Mouse (Mus musculus) liver, adult 2 months (tissue): Measurements from ENCODE around the gene Hoxb4. TPM values are rescaled to one million over a fixed set of nuclear protein-coding genes. Genes with fewer than 3 reads are reported as not detected.

ENCODE experiments used
- DNase-seq: peaks from one replicate; pipeline ENCODE4 v3.0.0-alpha.2; 2011; ENCODE audit warnings: low read depth, low spot score; ENCODE audit errors: extremely low read depth
- H3K27ac ChIP-seq: fragments of 200-500 bp; replicated peaks from 2 replicates; pipeline ENCODE4 v1.5.1; 2012; ENCODE audit warnings: low read depth, mild to moderate bottlenecking, control low read depth, inconsistent platforms, low read length; ENCODE audit not compliant: insufficient read depth
- H3K27me3 ChIP-seq: fragments of 200-500 bp; 2 replicates; pipeline ENCODE4 v1.6.1; 2012; ENCODE audit warnings: mild to moderate bottlenecking, moderate library complexity, low read length, inconsistent platforms; ENCODE audit not compliant: control insufficient read depth, insufficient read depth
- H3K36me3 ChIP-seq: fragments of 200-500 bp; 2 replicates; pipeline ENCODE4 v1.6.1; 2012; ENCODE audit warnings: low read length, inconsistent platforms; ENCODE audit not compliant: control insufficient read depth, insufficient read depth
- H3K4me1 ChIP-seq: fragments of 200-500 bp; 2 replicates; pipeline ENCODE4 v1.6.1; 2011; ENCODE audit warnings: low read length; ENCODE audit not compliant: control insufficient read depth, insufficient read depth
- H3K4me3 ChIP-seq: fragments of 200-500 bp; 2 replicates; pipeline ENCODE4 v1.5.1; 2011; ENCODE audit warnings: low read depth, mild to moderate bottlenecking, control low read depth, low read length, moderate library complexity; ENCODE audit not compliant: insufficient read depth
- H3K79me2 ChIP-seq: fragments of 200-500 bp; 2 replicates; pipeline ENCODE4 v1.6.1; 2012; ENCODE audit warnings: inconsistent platforms, mild to moderate bottlenecking, low read length, moderate library complexity; ENCODE audit not compliant: control insufficient read depth, insufficient read depth
- H3K9ac ChIP-seq: fragments of 200-500 bp; 2 replicates; pipeline ENCODE4 v1.6.1; 2012; ENCODE audit warnings: low read depth, mild to moderate bottlenecking, control low read depth, inconsistent platforms, low read length
- CTCF ChIP-seq: fragments of 200-500 bp; IDR thresholded peaks from 2 replicates; pipeline ENCODE4 v1.5.1; 2011; ENCODE audit warnings: low read depth, low read length, control low read depth
- POLR2A ChIP-seq: fragments of 200-500 bp; IDR thresholded peaks from 2 replicates; pipeline ENCODE4 v1.6.1; 2011; ENCODE audit warnings: low read length, control low read depth; ENCODE audit not compliant: insufficient read depth; ENCODE audit errors: extremely low read depth
- WGBS: fragments of 180-500 bp; shearing (Covaris S2); methylation state at CpG from one replicate; pipeline ENCODE4 v1.1.7; 2018; 5-methylcytosine and 5-hydroxymethylcytosine counted together
- polyA plus RNA-seq: library from polyadenylated mRNA; depleted of rRNA; stranded (reverse); fragments of >200 nt; gene quantifications from 2 replicates; pipeline ENCODE4 v1.2.3, GENCODE M21; 2012
- total RNA-seq: library from RNA; depleted of rRNA; stranded (reverse); fragments of >200 nt; gene quantifications from 2 replicates; pipeline ENCODE4 v1.2.3, GENCODE M21; 2014

Hoxb4 gene
- total and polyA plus RNA-seq, 2 experiments, result 0.37 to 0.91 TPM

DNA sequence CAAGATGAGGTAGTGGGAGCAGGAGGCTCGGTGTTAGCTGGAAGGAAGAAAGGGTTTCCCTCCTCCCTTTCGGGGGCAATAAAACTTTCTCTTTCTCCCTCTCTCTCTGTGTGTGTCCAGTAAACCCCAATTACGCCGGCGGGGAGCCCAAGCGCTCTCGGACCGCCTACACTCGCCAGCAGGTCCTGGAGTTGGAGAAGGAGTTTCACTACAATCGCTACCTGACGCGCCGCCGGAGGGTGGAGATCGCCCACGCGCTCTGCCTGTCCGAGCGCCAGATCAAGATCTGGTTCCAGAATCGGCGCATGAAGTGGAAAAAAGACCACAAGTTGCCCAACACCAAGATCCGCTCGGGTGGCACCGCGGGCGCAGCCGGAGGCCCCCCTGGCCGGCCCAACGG, 1.8 kb downstream of the Hoxb4 start:
- TF ChIP-seq CTCF, result no peak
- TF ChIP-seq POLR2A, result no peak
- H3K36me3 ChIP-seq, result no peaks in the 10 kb centered on the region; the same call in 1 of the 2 replicates
- DNase-seq, result no peak
- WGBS, result 5% methylated on average over 29 of the region's 29 CpGs
- H3K27me3 ChIP-seq, result peaks cover 14% of the 10 kb centered on the region
- no peaks in the 10 kb centered on the region for H3K4me1 ChIP-seq
- peaks cover 3% of the 10 kb centered on the region; the same call in 1 of the 2 replicates for H3K79me2 ChIP-seq
- peak overlapping the region; percentile 58 for H3K9ac ChIP-seq
- peak overlapping the region; percentile 41 for H3K27ac ChIP-seq
- peak overlapping the region; percentile 56; the same call in 1 of the 2 replicates for H3K4me3 ChIP-seq

DNA sequence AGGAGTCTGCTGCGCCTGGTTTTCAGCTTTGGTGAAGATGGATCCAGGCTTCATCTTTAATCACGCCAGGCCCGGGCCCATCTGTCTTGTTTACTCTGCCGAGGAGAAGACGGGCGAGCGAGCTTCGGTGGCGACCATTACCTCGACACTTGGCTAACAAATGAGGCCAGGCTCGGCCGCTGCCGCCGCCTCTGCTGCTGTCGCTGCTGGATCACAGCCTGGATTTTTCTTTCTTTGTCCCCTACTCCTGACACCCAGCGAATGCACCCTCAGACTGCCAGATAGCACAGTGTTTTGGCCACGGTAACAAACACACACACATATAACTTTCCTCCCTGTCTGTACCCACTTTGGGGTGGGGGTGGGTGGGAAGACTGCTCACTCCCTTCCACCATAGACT, 2.6 kb downstream of the Hoxb4 start:
- no peak overlapping the region; the same call in 1 of the 2 replicates for H3K4me3 ChIP-seq
- H3K27ac ChIP-seq, result no peak overlapping the region
- H3K4me1 ChIP-seq, result no peaks in the 10 kb centered on the region

DNA sequence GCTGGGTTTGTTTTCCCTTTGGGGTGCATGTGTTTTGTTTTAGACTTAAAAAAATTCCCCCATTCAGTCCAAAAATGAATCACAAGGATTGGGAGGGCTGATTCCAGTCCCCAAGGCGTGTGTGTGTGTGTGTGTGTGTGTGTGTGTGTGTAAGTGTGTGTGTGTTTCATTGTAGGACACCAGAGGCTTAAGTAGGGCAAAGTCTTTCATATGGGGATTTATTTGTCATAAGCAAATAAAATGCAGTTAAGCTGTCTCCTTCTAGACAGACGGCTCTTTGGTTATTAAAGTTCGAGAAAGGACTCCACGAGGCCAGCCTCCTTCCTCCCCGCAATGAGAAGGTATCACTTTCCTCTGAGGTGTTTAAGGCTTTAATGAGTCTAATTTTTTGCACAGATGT, 3.8 kb downstream of the Hoxb4 start:
- Histone ChIP-seq H3K4me3 (no peak overlapping the region), H3K4me1 (no peaks in the 10 kb centered on the region), H3K9ac (no peak overlapping the region), H3K79me2 (peaks cover 3% of the 10 kb centered on the region; the same call in 1 of the 2 replicates), H3K27me3 (peaks cover 14% of the 10 kb centered on the region), H3K27ac (no peak overlapping the region), H3K36me3 (no peaks in the 10 kb centered on the region; the same call in 1 of the 2 replicates)
- WGBS, result 33% methylated on average over 5 of the region's 5 CpGs
- no peak for DNase-seq
- TF ChIP-seq POLR2A (no peak), CTCF (no peak)

More for the DNA sequence above, 2.6 kb downstream of the Hoxb4 start:
- no peak overlapping the region for H3K9ac ChIP-seq
- no peak for TF ChIP-seq POLR2A
- no peak for TF ChIP-seq CTCF
- no peaks in the 10 kb centered on the region; the same call in 1 of the 2 replicates for H3K36me3 ChIP-seq
- 18% methylated on average over 17 of the region's 17 CpGs for WGBS
- DNase-seq, result no peak
- H3K27me3 ChIP-seq, result peaks cover 14% of the 10 kb centered on the region
- peaks cover 3% of the 10 kb centered on the region; the same call in 1 of the 2 replicates for H3K79me2 ChIP-seq

DNA sequence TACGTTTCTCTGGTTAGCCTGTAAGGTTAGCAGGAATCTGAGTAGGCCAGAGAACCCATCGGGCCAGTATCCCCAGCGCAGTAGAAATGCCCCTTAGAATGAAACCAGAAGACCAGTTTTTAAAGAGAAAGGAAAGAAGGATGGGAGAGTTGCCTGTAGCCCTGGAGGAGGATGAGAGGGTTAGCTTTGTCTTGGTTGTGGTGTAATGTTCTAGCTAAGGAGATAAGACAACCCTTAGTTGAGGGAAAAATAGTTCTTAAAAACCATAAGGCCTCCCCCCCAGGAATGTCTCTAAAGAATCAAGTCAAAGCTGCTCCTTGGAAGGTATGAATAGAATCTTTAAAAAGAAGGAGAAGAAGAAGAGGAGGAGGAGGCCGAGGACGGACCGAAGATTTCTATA, 4.7 kb downstream of the Hoxb4 start:
- no peak for TF ChIP-seq POLR2A
- TF ChIP-seq CTCF, result no peak
- no peaks in the 10 kb centered on the region; the same call in 1 of the 2 replicates for H3K36me3 ChIP-seq
- H3K79me2 ChIP-seq, result peaks cover 3% of the 10 kb centered on the region; the same call in 1 of the 2 replicates
- no peaks in the 10 kb centered on the region for H3K4me1 ChIP-seq
- H3K9ac ChIP-seq, result no peak overlapping the region
- no peak overlapping the region for H3K27ac ChIP-seq
- H3K27me3 ChIP-seq, result peaks cover 13% of the 10 kb centered on the region
- no peak overlapping the region for H3K4me3 ChIP-seq
- WGBS, result 34% methylated on average over 6 of the region's 6 CpGs
- no peak for DNase-seq

DNA sequence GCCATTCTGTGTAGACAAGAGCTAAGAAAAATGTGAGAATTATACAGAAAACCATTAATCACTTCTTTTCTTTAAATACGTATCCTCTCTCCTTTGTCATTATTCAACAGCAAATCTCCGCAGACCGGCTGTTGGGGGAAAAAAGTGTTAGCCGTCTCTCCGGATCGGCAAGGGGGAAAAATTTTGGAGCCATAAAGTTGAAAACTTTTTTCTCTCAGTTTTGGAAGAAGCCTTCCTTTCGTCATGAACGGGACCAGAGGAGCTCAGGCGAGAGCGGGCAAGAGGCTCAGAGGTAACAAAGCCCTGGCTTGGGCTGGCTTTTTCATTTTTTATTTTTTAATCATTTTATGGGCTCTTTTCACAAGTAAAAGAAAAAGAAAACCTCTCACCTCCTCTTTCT, 5.1 kb downstream of the Hoxb4 start, which contains the start of gene Hoxb3:
TSS of gene Hoxb3 (plus strand) at position 173 of the 400 bp plus-strand sequence.
- Histone ChIP-seq H3K27ac (no peak within 1 kb of the TSS), H3K79me2 (peaks cover 3% of the 10 kb centered on the region; the same call in 1 of the 2 replicates), H3K36me3 (no peaks in the 10 kb centered on the region; the same call in 1 of the 2 replicates), H3K4me1 (no peaks in the 10 kb centered on the region), H3K27me3 (peaks cover 11% of the 10 kb centered on the region), H3K4me3 (no peak within 1 kb of the TSS), H3K9ac (no peak within 1 kb of the TSS)
- no peak for DNase-seq
- 26% methylated on average over 10 of the region's 10 CpGs for WGBS
- TF ChIP-seq CTCF, result no peak

DNA sequence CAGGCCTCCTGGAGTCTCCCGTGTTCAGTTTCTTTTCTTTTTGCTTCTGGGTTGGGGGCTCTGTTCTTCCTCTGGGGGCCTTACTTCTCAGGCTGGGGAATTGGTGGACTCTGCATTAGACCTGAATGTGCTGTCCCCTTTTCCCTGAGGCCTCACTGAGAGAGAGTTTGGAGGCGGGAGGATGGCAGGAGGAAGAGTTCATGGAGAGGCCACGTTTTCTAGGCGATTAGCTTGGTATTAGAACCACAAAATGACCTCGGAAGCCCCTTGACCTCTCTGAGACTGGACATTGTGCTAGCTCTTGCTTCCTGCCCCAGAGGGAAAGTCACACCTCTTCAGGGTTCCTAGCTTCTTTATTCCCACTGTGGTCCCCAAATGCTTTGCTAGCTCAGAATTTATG, 6.1 kb downstream of the Hoxb4 start:
- no peak for DNase-seq
- peaks cover 6% of the 10 kb centered on the region; the same call in 1 of the 2 replicates for H3K27me3 ChIP-seq
- no peak overlapping the region for H3K9ac ChIP-seq
- H3K4me1 ChIP-seq, result no peaks in the 10 kb centered on the region
- TF ChIP-seq POLR2A, result no peak
- TF ChIP-seq CTCF, result no peak
- H3K79me2 ChIP-seq, result peaks cover 3% of the 10 kb centered on the region; the same call in 1 of the 2 replicates
- H3K27ac ChIP-seq, result no peak overlapping the region
- WGBS, result 12% methylated on average over 5 of the region's 5 CpGs
- H3K36me3 ChIP-seq, result no peaks in the 10 kb centered on the region; the same call in 1 of the 2 replicates
- no peak overlapping the region for H3K4me3 ChIP-seq
